Mouse (Mus musculus) liver, embryonic 14.5 days (tissue): ENCODE measurements around the gene Pxmp4. TPM values are rescaled to one million over a fixed set of nuclear protein-coding genes. Genes with fewer than 3 reads are reported as not detected.

Source experiments
- ATAC-seq: fragments of 200-750 bp; cut with Nextera tagmentation; 2 replicates; pipeline ENCODE4 v1.8.0; 2017; ENCODE audit warnings: moderate number of reproducible peaks, mild to moderate bottlenecking, moderate library complexity; ENCODE audit not compliant: insufficient read depth
- DNase-seq, 3 experiments: peaks; one replicate each; pipeline ENCODE4 v3.0.0-alpha.2; 2012 to 2013; ENCODE audit warnings: low read depth in 3 of 3, low spot score in 3 of 3
- H3K27ac ChIP-seq: fragments of 300-500 bp; sonication (generic); 2 replicates; pipeline ENCODE4 v1.5.1; 2014; ENCODE audit warnings: moderate library complexity, mild to moderate bottlenecking, control low read depth, inconsistent platforms
- H3K27me3 ChIP-seq: fragments of 300-500 bp; sonication (generic); 2 replicates; pipeline ENCODE4 v1.6.1; 2014; ENCODE audit warnings: mild to moderate bottlenecking, low read length, moderate library complexity; ENCODE audit not compliant: control insufficient read depth, insufficient read depth
- H3K36me3 ChIP-seq: fragments of 300-500 bp; sonication (generic); replicated peaks from 2 replicates; pipeline ENCODE4 v1.6.1; 2014; ENCODE audit warnings: low read depth; ENCODE audit not compliant: control insufficient read depth, insufficient read depth
- H3K4me1 ChIP-seq, 2 experiments: fragments of 200-500 bp in 1 of 2; fragments of 300-500 bp in 1 of 2; sonication (generic) in 1 of 2; replicated peaks; 2 replicates each; pipeline ENCODE4 v1.6.1; 2012 to 2014; ENCODE audit warnings: antibody characterized with exemption in 1 of 2, inconsistent platforms in 1 of 2, low read length in 1 of 2; ENCODE audit not compliant: control insufficient read depth in 2 of 2, insufficient read depth in 2 of 2
- H3K4me2 ChIP-seq: fragments of 300-500 bp; sonication (generic); 2 replicates; pipeline ENCODE4 v1.6.1; 2014; ENCODE audit warnings: low read depth, mild to moderate bottlenecking, control low read depth, moderate library complexity
- H3K4me3 ChIP-seq, 2 experiments: fragments of 200-500 bp in 1 of 2; fragments of 300-500 bp in 1 of 2; sonication (generic) in 1 of 2; 2 replicates each; pipeline ENCODE4 v1.5.1; 2012 to 2014; ENCODE audit warnings: low read depth in 2 of 2, low read length in 2 of 2, mild to moderate bottlenecking in 2 of 2, control low read depth in 1 of 2, inconsistent platforms in 1 of 2, moderate library complexity in 1 of 2; ENCODE audit not compliant: insufficient read depth in 1 of 2
- H3K9ac ChIP-seq: fragments of 300-500 bp; sonication (generic); replicated peaks from 2 replicates; pipeline ENCODE4 v1.6.1; 2014; ENCODE audit warnings: mild to moderate bottlenecking, control low read depth, moderate library complexity
- H3K9me3 ChIP-seq: fragments of 300-500 bp; sonication (generic); 2 replicates; pipeline ENCODE4 v1.6.1; 2016; ENCODE audit warnings: low read length, mixed read lengths; ENCODE audit not compliant: control insufficient read depth
- CTCF ChIP-seq: IDR thresholded peaks from 2 replicates; pipeline ENCODE4 v1.5.1; 2016; ENCODE audit warnings: antibody characterized with exemption, low read depth, control low read depth
- EP300 ChIP-seq: IDR thresholded peaks from 2 replicates; pipeline ENCODE4 v1.6.1; 2016; ENCODE audit warnings: antibody characterized with exemption, low read depth
- WGBS: fragments of 180-500 bp; shearing (Covaris S2); extraction: QIAGEN DNeasy Blood & Tissue Kit; methylation state at CpG from one replicate; pipeline ENCODE4 v1.1.7; 2014; ENCODE audit not compliant: insufficient replicate concordance; 5-methylcytosine and 5-hydroxymethylcytosine counted together
- polyA plus RNA-seq, 2 experiments: library from polyadenylated mRNA; depleted of rRNA in 1 of 2; stranded (reverse) in 1 of 2; unstranded in 1 of 2; fragments of >200 nt; fragmentation: Nextera tagmentation in 1 of 2; extraction: Ambion mirVana in 1 of 2; gene quantifications; 2 replicates each; pipeline versions ENCODE4 v1.2.1 to v1.2.3; 2012 to 2014

The Pxmp4 gene
- polyA plus RNA-seq, 2 experiments, result 18.7 to 30.2 TPM

- 40% methylated on average over 19 of the region's 19 CpGs for WGBS
- TF ChIP-seq EP300 (no peak), CTCF (no peak)
- DNase-seq (no peak), ATAC-seq (no peak)
- peak overlapping the region; percentile 53 for H3K27ac ChIP-seq
- no peaks in the 10 kb centered on the region for H3K36me3 ChIP-seq
- H3K27me3 ChIP-seq, result no peaks in the 10 kb centered on the region
- H3K4me1 ChIP-seq, result peaks cover 29 to 36% of the 10 kb centered on the region in 2 experiments
- peak overlapping the region; percentile 22 to 32; a peak in 2 of 4 replicates for H3K4me3 ChIP-seq
- H3K4me2 ChIP-seq, result peak overlapping the region; percentile 86
- H3K9me3 ChIP-seq, result no peaks in the 10 kb centered on the region
- H3K9ac ChIP-seq, result peak overlapping the region; percentile 40
Measured at GRCm38 (mm10) chr2:154614841-154615576, 11.5 kb upstream of the Pxmp4 start.

- H3K9me3 ChIP-seq, result no peaks in the 10 kb centered on the region
- peak within 1 kb of the TSS; percentile 73 for H3K27ac ChIP-seq
- under 1% methylated on average over 88 of the region's 98 CpGs for WGBS
- DNase-seq, result peak; percentile 68 to 77 (median 70)
- no peaks in the 10 kb centered on the region for H3K27me3 ChIP-seq
- ATAC-seq, result peak; percentile 86
- peak within 1 kb of the TSS; percentile 71 to 93 for H3K4me3 ChIP-seq
- peak within 1 kb of the TSS; percentile 86 for H3K4me2 ChIP-seq
- no peaks in the 10 kb centered on the region for H3K36me3 ChIP-seq
- H3K9ac ChIP-seq, result peak within 1 kb of the TSS; percentile 82
- TF ChIP-seq CTCF (peak; percentile 77), EP300 (no peak)
- H3K4me1 ChIP-seq, result peaks cover 29 to 42% of the 10 kb centered on the region in 2 experiments
Measured at GRCm38 (mm10) chr2:154613118-154614115, 9.9 kb upstream of the Pxmp4 start, which contains the start of the genes Zfp341 and 4930519P11Rik. Gene Zfp341 (plus strand): TSS chr2:154613297. Gene 4930519P11Rik (minus strand): TSS chr2:154613437.

GRCm38 (mm10) chr2:154609050-154609767 lies 5.7 kb upstream of the Pxmp4 start:
- no peak overlapping the region for H3K27ac ChIP-seq
- no peak for DNase-seq
- no peak overlapping the region for H3K9ac ChIP-seq
- WGBS, result 40% methylated on average over 10 of the region's 10 CpGs
- no peaks in the 10 kb centered on the region for H3K27me3 ChIP-seq
- no peak overlapping the region for H3K4me2 ChIP-seq
- H3K9me3 ChIP-seq, result no peaks in the 10 kb centered on the region
- H3K4me3 ChIP-seq, result no peak overlapping the region
- no peaks in the 10 kb centered on the region for H3K36me3 ChIP-seq
- no peak for ATAC-seq
- H3K4me1 ChIP-seq, result peaks cover 17 to 28% of the 10 kb centered on the region in 2 experiments
- TF ChIP-seq EP300, result no peak
- no peak for TF ChIP-seq CTCF

- H3K36me3 ChIP-seq, result no peaks in the 10 kb centered on the region
- H3K4me2 ChIP-seq, result no peak overlapping the region
- no peak overlapping the region for H3K27ac ChIP-seq
- no peaks in the 10 kb centered on the region for H3K27me3 ChIP-seq
- H3K4me1 ChIP-seq, result peaks cover 17 to 25% of the 10 kb centered on the region in 2 experiments
- H3K9me3 ChIP-seq, result no peaks in the 10 kb centered on the region
- no peak overlapping the region for H3K9ac ChIP-seq
- no peak overlapping the region for H3K4me3 ChIP-seq
- 72% methylated on average over 1 of the region's 1 CpGs for WGBS
- TF ChIP-seq EP300 (no peak), CTCF (no peak)
- DNase-seq (no peak), ATAC-seq (no peak)
Measured at GRCm38 (mm10) chr2:154606965-154607364, 3.5 kb upstream of the Pxmp4 start.
